Mouse (Mus musculus) ES-CJ7 (cell line): ENCODE measurements at regions not wholly inside any gene's neighbourhood (a gene's known extent, or its start where the extent isn't known, plus 50 kb on each side); places are given as distances from the start of the nearest gene placed in this dataset.

Source experiments
- DNase-seq: peaks from one replicate; pipeline ENCODE4 v3.0.0; 2011; ENCODE audit warnings: low read depth, low spot score

DNA sequence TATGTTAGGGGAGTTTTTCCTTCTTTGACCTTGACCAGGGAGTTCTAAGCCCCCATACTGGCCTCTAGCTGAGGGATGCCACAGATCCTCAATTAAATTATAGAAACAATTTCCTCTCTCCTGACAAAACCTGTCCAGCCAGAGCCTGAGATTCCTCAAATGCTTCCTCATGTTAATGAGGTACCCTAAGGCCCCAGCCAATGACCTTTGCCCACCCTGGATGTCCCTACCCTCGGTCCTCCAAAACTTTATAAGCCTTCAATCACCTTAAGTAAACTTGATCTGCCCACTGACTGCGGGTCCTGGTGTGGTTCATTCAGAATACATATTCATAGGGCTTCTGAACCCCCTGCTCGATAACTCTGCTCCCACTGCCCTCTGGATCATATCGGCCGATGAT, 227.7 kb upstream of the Vstm2b start:
- DNase-seq: no peak

DNA sequence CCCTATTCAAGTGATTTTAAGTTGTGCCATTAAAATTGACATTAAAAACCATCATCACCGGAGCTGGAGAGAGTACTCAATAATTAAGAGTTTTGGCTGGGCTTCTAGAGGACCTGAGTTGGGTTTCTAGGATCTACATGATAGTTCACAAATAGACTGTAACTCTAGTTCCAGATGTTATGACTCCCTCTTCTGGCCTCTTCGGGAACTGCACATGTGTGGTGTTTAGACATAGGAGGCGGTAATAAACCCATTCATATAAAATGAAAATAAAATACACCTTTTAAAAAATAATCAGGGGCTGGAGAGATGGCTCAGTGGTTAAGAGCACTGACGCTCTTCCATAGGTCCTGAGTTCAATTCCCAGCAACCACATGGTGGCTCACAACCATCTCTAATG, 227.1 kb upstream of the Vstm2b start:
- peak; percentile 38 for DNase-seq

DNA sequence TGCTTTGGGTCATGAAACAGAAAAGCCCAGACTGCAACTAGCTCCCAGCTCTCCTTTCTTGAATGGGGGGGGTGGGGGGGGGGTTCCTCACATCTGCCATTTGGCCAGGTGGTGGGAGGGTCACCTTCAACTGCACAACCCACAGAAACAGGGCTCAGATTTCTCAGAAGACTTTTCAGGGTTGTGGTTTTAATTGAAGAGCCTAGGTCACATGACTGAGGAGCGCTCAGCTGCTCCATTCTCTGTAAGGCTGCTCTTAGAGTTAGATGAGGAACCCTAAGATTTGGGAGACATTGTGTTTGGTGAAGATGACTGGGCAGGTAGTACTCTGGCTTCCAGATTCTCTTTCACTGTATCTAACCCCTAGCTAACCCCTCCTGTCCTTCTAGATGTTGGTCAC, 225.8 kb upstream of the Vstm2b start:
- DNase-seq: no peak

DNA sequence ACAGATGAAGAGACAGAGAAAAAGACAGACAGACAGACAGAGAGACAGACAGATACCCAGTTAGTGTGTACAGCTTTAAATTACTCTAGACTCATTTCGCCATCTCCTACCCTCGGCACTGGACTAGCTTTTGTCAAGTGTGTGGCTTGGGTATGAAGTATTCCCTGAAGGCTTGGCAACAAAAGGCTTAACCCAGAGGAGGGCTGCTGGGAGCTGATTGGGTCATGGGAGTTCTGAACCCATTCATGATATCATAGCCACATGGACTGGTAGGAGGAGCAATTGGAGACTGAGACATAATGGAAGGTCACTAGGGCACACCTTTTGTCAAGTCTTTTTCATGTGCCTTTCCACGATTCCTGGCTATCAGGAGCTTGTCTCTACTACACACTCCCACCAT, 223.7 kb upstream of the Vstm2b start:
- no peak for DNase-seq

DNA sequence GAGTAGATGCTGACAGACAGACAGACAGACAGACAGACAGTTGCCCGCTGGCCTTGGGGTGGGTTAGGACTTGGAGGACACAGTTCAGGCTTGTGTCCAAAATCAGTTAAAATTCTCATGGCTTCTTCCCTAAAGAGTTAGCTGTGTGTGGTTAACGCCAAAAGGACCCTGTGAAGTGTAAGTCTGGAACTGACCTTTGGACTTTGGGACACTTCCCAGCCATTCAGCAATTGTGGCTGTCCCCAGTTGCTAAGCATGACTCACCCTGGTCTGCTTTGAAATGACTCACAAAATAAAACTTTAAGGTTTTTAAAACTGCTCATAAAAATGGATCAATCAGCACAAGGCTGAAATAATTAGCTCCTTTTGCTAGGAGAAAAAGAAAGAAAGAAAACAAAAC, 220.5 kb upstream of the Vstm2b start:
- no peak for DNase-seq

DNA sequence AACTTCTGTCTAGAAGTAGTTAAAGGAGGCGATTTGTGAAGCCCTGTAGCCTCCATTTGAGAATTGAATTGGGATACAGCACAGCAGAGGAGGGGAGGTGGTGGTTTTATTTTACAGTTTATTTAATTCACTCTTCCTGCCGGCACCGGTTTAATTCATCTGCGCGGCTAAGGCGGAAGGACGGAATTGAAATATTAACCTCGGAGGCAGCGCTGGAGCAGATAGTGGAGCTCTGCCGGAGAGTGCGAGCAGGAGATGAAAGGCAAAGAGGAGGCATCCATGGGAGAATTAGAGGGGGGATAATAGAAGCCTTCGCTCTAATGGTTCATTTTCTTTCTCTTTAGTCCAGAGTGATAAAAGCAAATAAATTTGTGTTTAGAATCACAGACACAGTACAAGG, 217.6 kb upstream of the Vstm2b start:
- no peak for DNase-seq

GRCm38 (mm10) chr7:40680993-40681392, 217.1 kb upstream of the Vstm2b start:
- DNase-seq: no peak

- no peak for DNase-seq
Measured at GRCm38 (mm10) chr7:40683176-40683575, 215.0 kb upstream of the Vstm2b start.

DNA sequence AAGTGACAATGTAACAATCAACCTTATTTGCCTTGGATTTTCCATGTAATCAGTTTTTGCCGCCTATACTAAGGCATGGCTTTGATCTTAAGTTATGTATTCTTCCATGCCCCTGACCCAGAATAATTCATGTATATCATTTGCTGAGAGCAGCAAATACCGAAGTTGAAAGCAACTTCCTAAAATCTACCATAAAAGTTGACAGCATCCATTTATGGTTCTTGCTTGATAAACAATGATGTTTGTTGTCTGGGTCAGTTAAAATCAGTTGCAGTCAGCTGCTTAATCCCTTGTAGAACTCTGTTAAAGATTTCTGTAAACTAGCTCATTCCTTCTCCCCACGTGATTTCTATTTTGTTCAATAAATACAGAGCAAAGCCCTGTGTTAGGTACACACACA, 214.5 kb upstream of the Vstm2b start:
- no peak for DNase-seq

DNA sequence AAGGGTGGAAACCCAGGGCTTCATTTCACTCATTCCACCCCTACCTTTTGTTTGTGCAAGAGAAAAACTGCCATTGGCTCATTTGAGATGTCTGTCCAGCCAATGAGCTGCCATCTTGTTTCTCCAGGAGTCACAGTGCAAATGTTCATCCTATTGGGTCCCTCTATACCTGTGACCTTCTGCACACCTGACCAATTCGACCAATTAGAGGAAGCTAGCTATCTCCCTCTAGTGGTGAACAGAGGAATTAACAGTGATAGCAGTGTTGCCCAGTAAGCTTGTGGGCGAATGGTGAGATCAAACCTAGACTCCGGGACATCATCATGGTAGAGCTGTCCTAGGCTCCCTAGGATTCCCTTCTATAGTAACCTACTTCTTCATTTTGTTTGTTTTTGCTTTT, 211.1 kb upstream of the Vstm2b start:
- DNase-seq: peak; percentile 40

DNA sequence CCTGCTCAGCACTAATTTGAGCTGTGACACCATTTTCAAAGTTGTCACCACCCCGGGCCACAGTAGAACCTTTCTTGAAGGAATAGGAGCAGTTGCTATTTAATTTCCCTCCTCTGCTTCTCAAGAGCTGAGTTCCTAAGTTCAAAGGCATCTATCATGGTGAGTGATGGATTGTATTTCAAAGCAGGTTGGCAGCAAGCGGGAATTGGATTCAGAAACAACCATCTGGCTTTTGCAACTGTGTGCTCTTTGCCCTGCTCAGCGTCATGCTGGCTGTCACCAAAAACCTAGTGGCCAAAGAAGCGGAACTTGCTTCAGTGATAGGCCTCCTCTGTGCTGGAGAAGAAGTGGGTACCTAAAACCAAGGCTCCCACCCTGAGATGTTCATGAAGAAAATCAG, 209.6 kb upstream of the Vstm2b start:
- no peak for DNase-seq

DNA sequence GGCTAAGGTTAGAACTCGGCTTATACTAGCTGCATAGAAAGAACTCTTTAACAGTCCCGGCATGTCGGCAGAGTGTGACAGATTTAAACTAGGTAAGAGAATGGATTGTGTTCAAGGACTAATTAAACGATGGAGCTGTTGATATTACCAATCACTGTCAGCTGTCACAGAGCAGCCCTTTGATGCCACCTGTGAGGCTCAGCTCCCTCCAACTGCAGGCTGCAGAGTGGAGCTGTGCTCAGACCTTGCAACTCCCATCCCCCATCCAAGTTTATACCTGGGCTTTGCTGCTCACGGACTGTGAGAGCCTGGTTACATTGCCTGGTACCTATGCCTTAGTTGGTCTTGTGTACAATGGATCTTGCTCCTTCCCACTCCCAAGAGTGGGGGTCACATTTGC, 204.4 kb upstream of the Vstm2b start:
- no peak for DNase-seq

DNA sequence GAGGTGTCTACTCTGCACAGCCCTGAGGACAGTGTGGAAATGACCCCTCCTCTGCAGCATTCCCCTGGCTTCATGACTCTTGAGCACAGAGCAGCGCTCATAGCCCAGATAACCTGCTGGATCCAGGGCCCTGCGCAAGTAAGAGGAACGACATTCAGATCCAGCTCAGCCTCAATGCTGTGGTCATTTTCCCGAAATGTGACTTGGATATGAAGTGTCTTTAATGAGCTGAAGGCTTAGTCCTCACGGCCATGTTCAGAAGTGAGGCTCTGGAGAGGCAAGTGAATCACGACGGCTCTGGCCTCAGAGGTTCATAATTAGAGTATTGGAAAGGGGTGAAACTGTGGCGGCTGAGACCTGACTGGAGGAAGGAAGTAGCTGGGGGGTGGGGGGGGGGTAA, 200.6 kb upstream of the Vstm2b start:
- no peak for DNase-seq

DNA sequence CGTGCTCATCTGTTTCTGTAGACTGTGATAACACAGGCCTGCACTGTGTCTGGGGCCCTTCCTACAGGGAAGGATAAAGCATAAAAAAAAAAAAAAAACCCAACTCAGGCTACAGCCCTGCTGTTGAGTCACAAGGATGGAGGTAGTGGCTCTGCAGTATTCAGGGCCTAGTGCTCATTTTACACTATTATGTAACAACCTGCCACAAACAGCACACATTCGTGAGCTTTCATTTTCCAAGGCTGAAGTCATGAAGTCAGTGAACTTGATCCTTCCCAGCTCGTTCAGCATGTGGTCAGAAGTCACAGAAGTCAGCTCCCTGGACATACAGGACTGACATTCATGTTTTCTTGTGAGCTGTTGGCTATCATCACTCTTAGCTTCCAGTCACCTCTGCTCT, 199.8 kb upstream of the Vstm2b start:
- DNase-seq: no peak

DNA sequence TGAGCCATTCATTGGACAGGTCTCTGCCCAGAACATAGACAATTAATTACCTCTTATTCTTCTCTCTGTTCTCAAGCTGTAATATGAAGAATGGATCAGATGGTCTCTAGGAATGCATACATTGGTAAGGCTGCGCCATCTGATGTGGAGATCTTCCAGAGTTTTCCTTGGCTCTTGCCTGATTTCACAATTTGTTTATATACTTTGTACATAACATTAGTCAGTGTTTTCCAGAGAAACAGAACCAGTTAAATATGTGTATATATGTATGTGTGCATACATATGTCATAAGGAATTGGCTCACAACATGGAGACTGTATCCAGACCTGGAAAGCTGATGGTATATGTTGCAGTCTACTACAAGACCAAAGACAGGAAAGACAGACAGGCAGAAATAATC, 198.5 kb upstream of the Vstm2b start:
- no peak for DNase-seq

DNA sequence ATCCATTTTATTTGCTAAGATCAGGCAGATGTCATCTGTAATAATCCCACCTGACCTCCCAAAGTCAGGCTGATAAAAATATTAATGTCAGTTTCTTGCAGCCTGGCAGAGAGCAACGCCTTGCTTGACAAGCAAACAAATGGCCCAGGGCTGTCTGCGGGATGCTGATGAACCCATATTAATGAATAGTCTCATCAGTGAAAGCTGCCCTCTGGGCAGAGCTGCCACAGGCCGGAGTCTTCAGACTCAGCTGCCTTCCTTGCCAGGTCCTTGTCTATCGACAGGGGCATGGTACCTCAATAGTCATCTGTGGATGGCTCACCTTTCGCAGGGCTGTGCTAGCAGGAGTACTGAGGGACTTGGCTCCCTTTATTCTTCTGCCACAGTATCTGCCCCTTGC, 197.5 kb upstream of the Vstm2b start:
- no peak for DNase-seq

- DNase-seq: no peak
Measured at GRCm38 (mm10) chr7:40702191-40703045, 195.7 kb upstream of the Vstm2b start.

DNA sequence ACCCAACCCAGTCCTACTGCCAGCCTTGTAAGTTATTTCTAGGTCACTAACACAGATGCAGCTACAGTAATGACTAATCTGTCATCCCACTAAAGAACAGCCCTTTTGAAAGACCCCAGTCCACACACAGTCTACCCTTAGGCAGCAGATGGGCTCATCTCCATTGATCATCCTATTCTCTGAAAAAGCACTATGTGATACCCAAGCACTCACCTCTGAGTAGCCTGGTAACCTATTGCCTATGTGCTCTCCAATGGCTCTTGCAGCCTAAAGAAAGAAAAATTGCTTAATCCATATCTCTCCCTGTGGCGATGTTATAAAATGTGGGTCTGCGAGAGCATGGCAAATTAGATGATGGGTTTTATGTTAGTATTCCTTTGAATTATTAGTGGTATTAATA, 189.9 kb upstream of the Vstm2b start:
- no peak for DNase-seq

- no peak for DNase-seq
Measured at GRCm38 (mm10) chr7:40717991-40718390, 180.1 kb upstream of the Vstm2b start.

- DNase-seq: no peak
Measured at GRCm38 (mm10) chr7:40736971-40737468, 161.1 kb upstream of the Vstm2b start.

- DNase-seq: no peak
Measured at GRCm38 (mm10) chr7:40737496-40737895, 160.6 kb upstream of the Vstm2b start.

DNA sequence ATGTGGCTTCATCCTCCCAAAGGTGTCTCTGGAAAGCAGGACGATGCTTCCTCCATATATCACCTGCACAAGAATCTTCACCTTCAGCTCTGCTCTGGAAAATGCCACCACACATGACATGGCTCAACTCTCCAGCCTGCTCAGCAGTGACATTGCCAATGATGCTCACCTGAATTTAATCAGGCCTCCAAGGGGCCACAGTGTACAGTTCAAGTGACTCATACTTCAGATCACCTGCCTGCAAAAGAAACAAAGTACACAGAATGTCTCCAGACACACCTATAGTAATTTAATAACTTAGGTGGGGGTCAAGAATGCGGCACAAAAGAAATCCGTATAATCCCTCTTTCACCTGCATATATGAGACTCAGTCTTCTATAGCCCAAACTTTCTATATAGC, 160.0 kb upstream of the Vstm2b start:
- no peak for DNase-seq

- no peak for DNase-seq
Measured at GRCm38 (mm10) chr7:40742553-40743151, 155.5 kb upstream of the Vstm2b start.
